Mouse (Mus musculus) testis, adult 2 months (tissue): ENCODE results near the gene Dock10.

Source experiments
- CTCF ChIP-seq: fragments of 200-500 bp; IDR thresholded peaks from 2 replicates; pipeline ENCODE4 v1.5.1; 2012; ENCODE audit warnings: low read depth, mild to moderate bottlenecking, inconsistent platforms, low read length, moderate library complexity; ENCODE audit not compliant: control insufficient read depth, insufficient read depth, insufficient replicate concordance
- POLR2A ChIP-seq: fragments of 200-500 bp; IDR thresholded peaks from 2 replicates; pipeline ENCODE4 v1.6.1; 2012; ENCODE audit warnings: low read depth, mild to moderate bottlenecking, inconsistent platforms, low read length, moderate library complexity; ENCODE audit not compliant: control insufficient read depth

DNA sequence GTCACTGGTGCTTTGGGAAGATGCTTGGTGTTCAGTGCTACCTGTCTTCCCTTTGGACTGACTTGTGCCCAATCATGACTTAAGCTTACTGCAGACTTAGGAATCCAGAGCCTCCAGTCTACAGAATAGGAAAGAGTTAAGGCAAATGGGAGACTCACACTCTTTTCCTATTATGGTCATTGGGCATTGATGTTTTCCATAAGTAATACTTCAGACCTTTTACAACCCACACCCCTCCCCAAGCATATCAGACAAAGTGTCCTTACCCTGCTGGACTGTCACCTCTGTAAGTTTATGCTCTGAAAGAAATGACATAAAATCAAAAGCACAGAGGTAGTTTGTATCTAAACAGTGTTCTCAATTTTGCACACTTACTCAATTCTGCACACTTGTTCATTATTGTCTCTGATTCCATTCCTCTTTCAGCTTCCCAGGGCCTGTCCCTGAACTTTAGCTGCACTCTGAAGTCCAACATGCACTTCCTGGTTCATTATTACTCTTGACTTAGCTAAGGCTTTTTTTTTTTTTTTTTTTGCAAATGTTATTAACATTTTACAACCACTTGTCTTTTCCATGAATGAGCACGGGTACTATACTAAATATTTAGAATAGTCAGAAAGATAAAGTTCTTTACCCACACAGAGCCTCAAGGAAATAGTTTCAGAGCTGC, 82.2 kb downstream of the Dock10 start:
- no peak for TF ChIP-seq CTCF
- TF ChIP-seq POLR2A = no peak
